Mouse (Mus musculus) urinary bladder, adult 2 months (tissue): ENCODE data around the gene Rft1. TPM values are rescaled to one million over a fixed set of nuclear protein-coding genes. Genes with fewer than 3 reads are reported as not detected.

ENCODE experiments used
- DNase-seq: peaks from one replicate; pipeline ENCODE4 v3.0.0; 2022; ENCODE audit warnings: low spot score
- polyA plus RNA-seq: library from polyadenylated mRNA; depleted of rRNA; stranded (reverse); fragments of >200 nt; gene quantifications from 2 replicates; pipeline ENCODE4 v1.2.3, GENCODE M21; 2012; rRNA removed

Rft1 gene
- polyA plus RNA-seq, 1 experiment: 17.6 TPM

- no peak for DNase-seq
These were observed 77.7 kb downstream of the Rft1 start for GRCm38 (mm10) chr14:30731896-30732295.

- DNase-seq: no peak
These were observed 80.5 kb downstream of the Rft1 start for GRCm38 (mm10) chr14:30734665-30735064.

GRCm38 (mm10) chr14:30735810-30736209 is 81.7 kb downstream of the Rft1 start:
- DNase-seq: no peak

- DNase-seq: no peak
These were observed 82.3 kb downstream of the Rft1 start for GRCm38 (mm10) chr14:30736413-30736812.

Other genes starting within 250 kb of the Rft1 start
- gene Dcp1a, start 174.8 kb upstream of the Rft1 start, polyA plus RNA-seq: 26.2 and 28.7 TPM in 2 replicates
- gene Cacna1d, start 162.9 kb upstream of the Rft1 start, polyA plus RNA-seq: 2.7 and 3.4 TPM in 2 replicates
- gene Tkt, start 106.0 kb upstream of the Rft1 start, polyA plus RNA-seq: 137 and 145 TPM in 2 replicates
- gene Prkcd, start 28.1 kb upstream of the Rft1 start, polyA plus RNA-seq: 85.8 and 105 TPM in 2 replicates
- 3.9 and 5.9 TPM in 2 replicates for gene Sfmbt1, start 60.5 kb downstream of the Rft1 start, polyA plus RNA-seq
- 25.6 and 26.2 TPM in 2 replicates for gene Tmem110, start 171.2 kb downstream of the Rft1 start, polyA plus RNA-seq
- 186 and 192 TPM in 2 replicates for gene Mustn1, start 224.8 kb downstream of the Rft1 start, polyA plus RNA-seq
- gene Itih4, start 232.1 kb downstream of the Rft1 start, polyA plus RNA-seq: 0.78 and 1.7 TPM in 2 replicates